Mouse (Mus musculus) embryonic fibroblast, embryonic 13.5 days (primary cell): ENCODE results near the gene Dpyd.

Source experiments
- CTCF ChIP-seq: IDR thresholded peaks from 2 replicates; pipeline ENCODE4 v1.5.1; 2011; ENCODE audit warnings: mild to moderate bottlenecking, control low read depth, low read length, moderate library complexity, borderline replicate concordance; ENCODE audit not compliant: insufficient read depth
- POLR2A ChIP-seq: IDR thresholded peaks from 2 replicates; pipeline ENCODE4 v1.6.1; 2011; ENCODE audit warnings: low read depth, mild to moderate bottlenecking, control low read depth, low read length, moderate library complexity

DNA sequence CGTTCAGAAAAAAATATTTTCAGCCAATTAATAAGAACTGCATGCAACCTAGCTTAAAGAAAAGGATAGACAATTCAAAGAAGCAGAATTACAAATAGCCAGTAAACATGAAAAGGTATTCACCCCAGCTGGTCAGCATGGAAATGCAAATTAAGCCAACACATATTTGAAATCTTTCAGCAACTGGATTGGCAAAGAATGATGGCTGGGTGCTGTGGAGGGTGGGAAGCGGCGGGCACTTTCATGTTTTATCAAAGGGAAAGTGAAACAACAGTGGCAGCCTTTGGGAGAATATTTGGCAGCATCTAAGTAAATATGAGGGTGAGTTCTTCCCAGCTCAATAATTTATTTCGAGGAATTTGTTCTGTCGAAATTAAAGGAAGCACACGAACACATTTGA, 603.8 kb downstream of the Dpyd start:
- TF ChIP-seq POLR2A (no peak), CTCF (no peak)
